Mouse (Mus musculus) limb, embryonic 12.5 days (tissue): ENCODE measurements at regions not wholly inside any gene's neighbourhood (a gene's known extent, or its start where the extent isn't known, plus 50 kb on each side); places are given as distances from the start of the nearest gene placed in this dataset.
A peak's percentile ranks its signal among the peaks of the same experiment; 100 is the strongest.

ENCODE experiments used
- ATAC-seq: fragments of 200-750 bp; cut with Nextera tagmentation; 2 replicates; pipeline ENCODE4 v1.8.0; 2017; ENCODE audit warnings: low read depth, moderate TSS enrichment; ENCODE audit not compliant: insufficient number of reproducible peaks, insufficient read depth, low FRiP score, low TSS enrichment
- H3K27ac ChIP-seq: fragments of 300-500 bp; sonication (generic); 2 replicates; pipeline ENCODE4 v1.5.1; 2016; ENCODE audit warnings: mild to moderate bottlenecking, moderate library complexity
- H3K27me3 ChIP-seq: fragments of 300-500 bp; sonication (generic); 2 replicates; pipeline ENCODE4 v1.6.1; 2016; ENCODE audit warnings: mild to moderate bottlenecking, moderate library complexity
- H3K36me3 ChIP-seq: fragments of 300-500 bp; sonication (generic); 2 replicates; pipeline ENCODE4 v1.6.1; 2016; ENCODE audit warnings: mild to moderate bottlenecking, moderate library complexity
- H3K4me1 ChIP-seq: fragments of 300-500 bp; sonication (generic); replicated peaks from 2 replicates; pipeline ENCODE4 v1.6.1; 2016
- H3K4me2 ChIP-seq: fragments of 300-500 bp; sonication (generic); 2 replicates; pipeline ENCODE4 v1.6.1; 2016; ENCODE audit warnings: mild to moderate bottlenecking, moderate library complexity
- H3K4me3 ChIP-seq: fragments of 300-500 bp; sonication (generic); replicated peaks from 2 replicates; pipeline ENCODE4 v1.5.1; 2016; ENCODE audit warnings: mild to moderate bottlenecking
- H3K9ac ChIP-seq: fragments of 300-500 bp; sonication (generic); replicated peaks from 2 replicates; pipeline ENCODE4 v1.6.1; 2016; ENCODE audit warnings: mild to moderate bottlenecking, moderate library complexity
- H3K9me3 ChIP-seq: fragments of 300-500 bp; sonication (generic); 2 replicates; pipeline ENCODE4 v1.6.1; 2016; ENCODE audit warnings: mild to moderate bottlenecking, moderate library complexity
- WGBS: fragments of 180-500 bp; shearing (Covaris S2); methylation state at CpG from one replicate; pipeline ENCODE4 v1.1.7; 2016; 5-methylcytosine and 5-hydroxymethylcytosine counted together

- no peak for ATAC-seq
- Histone ChIP-seq H3K27me3 (no peaks in the 10 kb centered on the region), H3K4me1 (peaks cover 44% of the 10 kb centered on the region), H3K36me3 (no peaks in the 10 kb centered on the region), H3K27ac (no peak overlapping the region), H3K9ac (no peak overlapping the region), H3K4me2 (peak overlapping the region; percentile 27), H3K4me3 (no peak overlapping the region), H3K9me3 (no peaks in the 10 kb centered on the region)
- WGBS = 19% methylated on average over 9 of the region's 9 CpGs
Observed at GRCm38 (mm10) chr1:62905739-62906138, 202.7 kb downstream of the Nrp2 start.

- H3K27me3 ChIP-seq = no peaks in the 10 kb centered on the region
- no peaks in the 10 kb centered on the region for H3K9me3 ChIP-seq
- peaks cover 41% of the 10 kb centered on the region for H3K4me1 ChIP-seq
- 83% methylated on average over 10 of the region's 10 CpGs for WGBS
- no peaks in the 10 kb centered on the region for H3K36me3 ChIP-seq
- ATAC-seq = no peak
- no peak overlapping the region for H3K4me2 ChIP-seq
- H3K9ac ChIP-seq = no peak overlapping the region
- no peak overlapping the region for H3K4me3 ChIP-seq
- H3K27ac ChIP-seq = no peak overlapping the region
Observed at GRCm38 (mm10) chr1:62907243-62907642, 204.2 kb downstream of the Nrp2 start.
